Mouse (Mus musculus): ENCODE measurements at regions not wholly inside any gene's neighbourhood (a gene's known extent, or its start where the extent isn't known, plus 50 kb on each side); places are given as distances from the start of the nearest gene placed in this dataset.
A peak's percentile ranks its signal among the peaks of the same experiment; 100 is the strongest.

DNA sequence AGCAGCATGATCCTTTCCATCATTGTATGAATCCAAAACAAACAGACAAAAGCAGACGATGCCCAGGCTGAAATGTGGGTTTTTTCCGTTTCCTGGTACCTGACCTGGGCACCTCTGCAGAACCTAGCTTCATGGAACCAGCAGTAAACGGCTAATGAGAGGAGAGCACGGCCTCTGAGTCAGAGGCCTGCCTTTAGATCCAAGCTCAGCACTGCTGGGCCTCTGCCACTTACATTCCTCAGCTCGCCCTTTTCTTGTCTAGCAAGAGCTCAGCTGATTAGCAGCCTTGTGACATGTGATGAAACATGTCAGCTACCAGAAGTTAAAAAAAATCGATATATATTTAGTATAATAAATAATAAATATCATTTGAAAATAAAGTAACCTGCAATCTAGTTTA is 91.2 kb upstream of the Dhrs4 start:
- Histone ChIP-seq H3K9ac (no peak overlapping the region), H3K27me3 (ENCODE audit: insufficient read depth, low read length) (no peaks in the 10 kb centered on the region), H3K9me3 (ENCODE audit: low read depth, low read length) (no peaks in the 10 kb centered on the region), H3K4me2 (no peak overlapping the region), H3K4me1 (ENCODE audit: insufficient read depth) (no peaks in the 10 kb centered on the region), H3K36me3 (ENCODE audit: insufficient read depth) (no peaks in the 10 kb centered on the region), H3K4me3 (ENCODE audit: low read depth, low read length) (no peak overlapping the region), H3K27ac (ENCODE audit: low read depth) (no peak overlapping the region)
- 41% methylated on average over 6 of the region's 6 CpGs for WGBS
- no peak for TF ChIP-seq CTCF (IDR thresholded peaks at IDR 0.05; ENCODE audit: low read depth)
- DNase-seq (peak; percentile 36), ATAC-seq (ENCODE audit: insufficient read depth) (no peak)

GRCm38 (mm10) chr14:55392390-55392789 is 86.2 kb upstream of the Dhrs4 start:
- no peak for TF ChIP-seq CTCF (IDR thresholded peaks at IDR 0.05; ENCODE audit: low read depth)
- WGBS = 68% methylated on average over 6 of the region's 6 CpGs
- Histone ChIP-seq H3K36me3 (ENCODE audit: insufficient read depth) (no peaks in the 10 kb centered on the region), H3K9ac (no peak overlapping the region), H3K27me3 (ENCODE audit: insufficient read depth, low read length) (no peaks in the 10 kb centered on the region), H3K9me3 (ENCODE audit: low read depth, low read length) (no peaks in the 10 kb centered on the region), H3K27ac (ENCODE audit: low read depth) (no peak overlapping the region), H3K4me2 (no peak overlapping the region), H3K4me3 (ENCODE audit: low read depth, low read length) (no peak overlapping the region), H3K4me1 (ENCODE audit: insufficient read depth) (no peaks in the 10 kb centered on the region)
- ATAC-seq (ENCODE audit: insufficient read depth) (peak; percentile 65; the same call in 1 of the 2 replicates), DNase-seq (peak; percentile 36)

DNA sequence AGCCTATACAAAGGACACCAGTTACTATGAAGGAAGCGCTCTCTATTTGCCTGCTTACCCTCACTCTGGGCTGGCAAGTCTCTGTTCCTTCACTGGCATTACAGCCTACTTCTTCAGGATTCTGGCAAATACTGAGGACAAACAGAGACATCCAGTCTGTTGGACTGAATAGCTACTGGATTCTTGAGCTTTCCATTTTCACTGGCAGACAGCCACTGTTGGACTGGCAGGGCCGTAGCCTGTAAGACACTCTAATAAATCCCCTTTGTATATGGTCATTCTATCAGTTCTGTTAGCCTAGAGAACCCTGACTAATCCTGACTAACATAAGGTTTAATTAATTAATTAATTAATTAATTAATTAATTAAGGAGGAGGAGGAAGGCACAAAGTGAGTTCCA is 72.4 kb upstream of the Dhrs4 start:
- no peak overlapping the region for H3K27ac ChIP-seq (ENCODE audit: low read depth)

More for the DNA sequence above, 72.4 kb upstream of the Dhrs4 start:
- Histone ChIP-seq H3K9ac (no peak overlapping the region), H3K36me3 (ENCODE audit: insufficient read depth) (no peaks in the 10 kb centered on the region), H3K9me3 (ENCODE audit: low read depth, low read length) (no peaks in the 10 kb centered on the region), H3K4me1 (ENCODE audit: insufficient read depth) (no peaks in the 10 kb centered on the region), H3K4me3 (ENCODE audit: low read depth, low read length) (no peak overlapping the region), H3K27me3 (ENCODE audit: insufficient read depth, low read length) (no peaks in the 10 kb centered on the region), H3K4me2 (no peak overlapping the region)
- ATAC-seq (ENCODE audit: insufficient read depth) (no peak), DNase-seq (no peak)
- no peak for TF ChIP-seq CTCF (IDR thresholded peaks at IDR 0.05; ENCODE audit: low read depth)
- 86% methylated on average over 2 of the region's 2 CpGs for WGBS

All from lung, embryonic 14.5 days (tissue).